Mouse (Mus musculus): ENCODE measurements around the gene Dlx3. TPM values are rescaled to one million over a fixed set of nuclear protein-coding genes. Genes with fewer than 3 reads are reported as not detected.

Gene Dlx3
- polyA plus RNA-seq, 1 experiment from 2014 or later = 0.11 TPM

GRCm38 (mm10) chr11:95106440-95107236, 13.3 kb upstream of the Dlx3 start:
- peaks cover 16% of the 10 kb centered on the region; the same call in 1 of the 2 replicates for H3K4me1 ChIP-seq (ENCODE audit: insufficient read depth)

GRCm38 (mm10) chr11:95109000-95109399, 10.9 kb upstream of the Dlx3 start:
- 88% methylated on average over 2 of the region's 2 CpGs for WGBS
- H3K27me3 ChIP-seq (ENCODE audit: insufficient read depth, low read length) = no peaks in the 10 kb centered on the region
- no peak for ATAC-seq (ENCODE audit: insufficient read depth)
- H3K4me1 ChIP-seq (ENCODE audit: insufficient read depth) = peaks cover 16% of the 10 kb centered on the region; the same call in 1 of the 2 replicates
- no peak for DNase-seq
- no peaks in the 10 kb centered on the region for H3K36me3 ChIP-seq (ENCODE audit: insufficient read depth)
- no peak overlapping the region for H3K27ac ChIP-seq (ENCODE audit: low read depth)
- H3K9me3 ChIP-seq (ENCODE audit: low read depth, low read length) = no peaks in the 10 kb centered on the region
- H3K4me3 ChIP-seq (ENCODE audit: low read depth, low read length) = no peak overlapping the region
- H3K4me2 ChIP-seq = no peak overlapping the region
- H3K9ac ChIP-seq = no peak overlapping the region
- TF ChIP-seq CTCF (IDR thresholded peaks at IDR 0.05; ENCODE audit: low read depth) = no peak

More at GRCm38 (mm10) chr11:95106440-95107236, 13.3 kb upstream of the Dlx3 start:
- Histone ChIP-seq H3K27ac (ENCODE audit: low read depth) (no peak overlapping the region), H3K4me3 (ENCODE audit: low read depth, low read length) (no peak overlapping the region), H3K9ac (no peak overlapping the region), H3K27me3 (ENCODE audit: insufficient read depth, low read length) (no peaks in the 10 kb centered on the region), H3K9me3 (ENCODE audit: low read depth, low read length) (no peaks in the 10 kb centered on the region), H3K4me2 (peak overlapping the region; percentile 13; the same call in 1 of the 2 replicates), H3K36me3 (ENCODE audit: insufficient read depth) (no peaks in the 10 kb centered on the region)
- 31% methylated on average over 23 of the region's 23 CpGs for WGBS
- peak; percentile 97 for TF ChIP-seq CTCF (IDR thresholded peaks at IDR 0.05; ENCODE audit: low read depth)
- ATAC-seq (ENCODE audit: insufficient read depth) = peak; percentile 39; the same call in 1 of the 2 replicates
- peak; percentile 90 for DNase-seq

- no peak overlapping the region for H3K4me2 ChIP-seq
- H3K36me3 ChIP-seq (ENCODE audit: insufficient read depth) = no peaks in the 10 kb centered on the region
- H3K4me1 ChIP-seq (ENCODE audit: insufficient read depth) = peaks cover 7% of the 10 kb centered on the region; the same call in 1 of the 2 replicates
- ATAC-seq (ENCODE audit: insufficient read depth) = no peak
- no peak for TF ChIP-seq CTCF (IDR thresholded peaks at IDR 0.05; ENCODE audit: low read depth)
- H3K9me3 ChIP-seq (ENCODE audit: low read depth, low read length) = no peaks in the 10 kb centered on the region
- H3K27me3 ChIP-seq (ENCODE audit: insufficient read depth, low read length) = no peaks in the 10 kb centered on the region
- H3K9ac ChIP-seq = no peak overlapping the region
- DNase-seq = no peak
- 82% methylated on average over 7 of the region's 7 CpGs for WGBS
- no peak overlapping the region for H3K27ac ChIP-seq (ENCODE audit: low read depth)
- H3K4me3 ChIP-seq (ENCODE audit: low read depth, low read length) = no peak overlapping the region
Observed at GRCm38 (mm10) chr11:95110081-95110480, 9.8 kb upstream of the Dlx3 start.

GRCm38 (mm10) chr11:95117030-95117429, 2.9 kb upstream of the Dlx3 start:
- peaks cover 41% of the 10 kb centered on the region for H3K27me3 ChIP-seq (ENCODE audit: insufficient read depth, low read length)
- peak; percentile 94 for DNase-seq
- peak; percentile 53 for ATAC-seq (ENCODE audit: insufficient read depth)
- no peak overlapping the region for H3K27ac ChIP-seq (ENCODE audit: low read depth)
- no peaks in the 10 kb centered on the region for H3K4me1 ChIP-seq (ENCODE audit: insufficient read depth)
- H3K4me2 ChIP-seq = no peak overlapping the region
- no peak overlapping the region for H3K9ac ChIP-seq
- H3K9me3 ChIP-seq (ENCODE audit: low read depth, low read length) = no peaks in the 10 kb centered on the region
- TF ChIP-seq CTCF (IDR thresholded peaks at IDR 0.05; ENCODE audit: low read depth) = peak; percentile 99
- H3K36me3 ChIP-seq (ENCODE audit: insufficient read depth) = no peaks in the 10 kb centered on the region
- H3K4me3 ChIP-seq (ENCODE audit: low read depth, low read length) = no peak overlapping the region
- 2% methylated on average over 6 of the region's 6 CpGs for WGBS

DNA sequence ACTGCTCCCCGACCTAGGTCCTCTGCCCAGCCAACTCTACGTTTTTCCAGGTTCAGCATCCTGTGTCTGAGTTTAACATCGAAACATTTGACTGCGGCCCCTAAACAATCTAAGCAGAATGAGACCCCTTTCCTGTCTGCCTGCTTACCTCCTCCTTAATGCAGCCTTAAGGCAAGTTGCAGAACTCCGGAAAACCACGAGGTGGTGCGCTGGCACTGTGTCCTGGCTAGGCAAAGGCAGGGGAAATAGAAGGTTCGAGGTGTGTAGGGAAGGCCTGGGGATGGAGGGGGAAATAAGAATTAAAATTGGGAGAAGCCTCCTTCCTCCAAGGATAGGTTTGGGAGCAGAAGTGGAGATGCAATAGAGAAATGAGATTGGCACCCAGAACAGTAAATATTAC, 1.4 kb upstream of the Dlx3 start:
- Histone ChIP-seq H3K4me1 (ENCODE audit: insufficient read depth) (no peaks in the 10 kb centered on the region), H3K27ac (ENCODE audit: low read depth) (no peak overlapping the region), H3K4me3 (ENCODE audit: low read depth, low read length) (no peak overlapping the region), H3K36me3 (ENCODE audit: insufficient read depth) (no peaks in the 10 kb centered on the region), H3K9ac (no peak overlapping the region), H3K27me3 (ENCODE audit: insufficient read depth, low read length) (peaks cover 55% of the 10 kb centered on the region), H3K9me3 (ENCODE audit: low read depth, low read length) (no peaks in the 10 kb centered on the region), H3K4me2 (peak overlapping the region; percentile 23; the same call in 1 of the 2 replicates)
- DNase-seq = peak; percentile 92
- WGBS = 3% methylated on average over 8 of the region's 8 CpGs
- 0 out of 2 replicates have a peak, but pooled peaks have one; percentile 45 for ATAC-seq (ENCODE audit: insufficient read depth)
- peak; percentile 98 for TF ChIP-seq CTCF (IDR thresholded peaks at IDR 0.05; ENCODE audit: low read depth)

GRCm38 (mm10) chr11:95120633-95121020, 708 bp downstream of the Dlx3 start:
- H3K4me2 ChIP-seq = peak overlapping the region; percentile 77
- ATAC-seq (ENCODE audit: insufficient read depth) (no peak), DNase-seq (no peak)
- H3K4me3 ChIP-seq (ENCODE audit: low read depth, low read length) = peak overlapping the region; percentile 39
- H3K27me3 ChIP-seq (ENCODE audit: insufficient read depth, low read length) = peaks cover 65% of the 10 kb centered on the region
- peak overlapping the region; percentile 23; the same call in 1 of the 2 replicates for H3K9ac ChIP-seq
- H3K27ac ChIP-seq (ENCODE audit: low read depth) = no peak overlapping the region
- no peaks in the 10 kb centered on the region for H3K9me3 ChIP-seq (ENCODE audit: low read depth, low read length)
- no peaks in the 10 kb centered on the region for H3K36me3 ChIP-seq (ENCODE audit: insufficient read depth)
- TF ChIP-seq CTCF (IDR thresholded peaks at IDR 0.05; ENCODE audit: low read depth) = no peak
- under 1% methylated on average over 21 of the region's 21 CpGs for WGBS
- no peaks in the 10 kb centered on the region for H3K4me1 ChIP-seq (ENCODE audit: insufficient read depth)

All from lung, embryonic 14.5 days (tissue).